Mouse (Mus musculus): ENCODE results near the gene Kctd18.

The Kctd18 gene

DNA sequence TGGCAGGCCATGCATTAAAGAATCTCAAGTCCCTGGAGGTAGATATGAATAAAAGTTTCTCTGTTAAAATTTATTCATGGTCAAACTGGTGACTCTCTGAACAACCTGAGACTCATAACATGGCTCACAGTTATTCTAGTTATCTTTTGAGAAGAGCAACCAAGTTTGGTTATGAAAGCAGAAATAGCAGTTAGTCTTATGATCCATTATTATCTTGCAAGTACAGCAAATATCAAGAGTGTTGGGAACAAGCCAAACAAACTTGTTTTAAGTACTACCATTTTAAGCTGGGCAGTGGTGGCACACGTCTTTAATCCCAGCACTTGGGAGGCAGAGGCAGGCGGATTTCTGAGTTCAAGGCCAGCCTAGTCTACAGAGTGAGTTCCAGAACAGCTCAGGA lies 27.5 kb downstream of the Kctd18 start:
- DNase-seq (ENCODE audit: low read depth) = no peak

- DNase-seq (ENCODE audit: low read depth) = no peak
These were observed 29.6 kb downstream of the Kctd18 start for GRCm38 (mm10) chr1:57989052-57989600.

DNA sequence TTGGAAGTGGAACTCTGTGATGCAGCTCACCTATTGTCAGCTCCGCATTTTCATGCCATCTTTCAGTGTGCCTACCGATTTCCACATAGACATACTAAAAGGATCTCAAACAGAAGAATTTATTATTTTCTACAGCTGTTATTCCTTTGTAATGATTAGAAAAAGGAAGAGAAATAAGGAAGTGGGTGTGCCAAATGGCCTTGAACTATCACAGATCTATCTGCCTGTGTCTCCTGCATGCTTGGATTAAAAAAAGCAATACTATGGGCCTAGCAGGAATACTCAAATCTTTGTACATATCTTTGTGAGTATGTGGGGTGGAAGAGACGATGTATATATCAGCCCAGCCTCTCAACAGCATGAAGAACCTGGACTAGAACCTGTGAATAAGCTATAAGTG lies 41.9 kb downstream of the Kctd18 start:
- DNase-seq (ENCODE audit: low read depth) = no peak

DNA sequence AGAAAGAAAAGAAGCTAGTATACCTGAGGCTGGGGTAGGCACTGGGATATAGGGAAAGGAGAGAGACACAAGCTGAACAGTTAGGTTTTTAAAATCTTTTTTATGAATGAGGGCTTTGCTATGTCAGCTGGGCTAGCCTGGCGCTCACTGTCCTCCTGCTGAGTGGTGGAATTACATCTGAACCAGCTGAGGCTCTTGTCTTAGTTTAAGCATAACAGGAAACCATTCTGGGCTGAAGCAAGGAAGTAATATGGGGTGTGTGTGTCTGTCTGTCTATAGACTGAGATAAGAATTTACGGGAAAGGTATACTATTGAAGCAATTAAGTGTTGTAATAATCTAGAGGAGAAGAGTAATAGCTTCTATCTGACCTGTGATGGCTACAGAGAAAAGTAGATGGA lies 47.2 kb downstream of the Kctd18 start:
- no peak for DNase-seq (ENCODE audit: low read depth)

DNA sequence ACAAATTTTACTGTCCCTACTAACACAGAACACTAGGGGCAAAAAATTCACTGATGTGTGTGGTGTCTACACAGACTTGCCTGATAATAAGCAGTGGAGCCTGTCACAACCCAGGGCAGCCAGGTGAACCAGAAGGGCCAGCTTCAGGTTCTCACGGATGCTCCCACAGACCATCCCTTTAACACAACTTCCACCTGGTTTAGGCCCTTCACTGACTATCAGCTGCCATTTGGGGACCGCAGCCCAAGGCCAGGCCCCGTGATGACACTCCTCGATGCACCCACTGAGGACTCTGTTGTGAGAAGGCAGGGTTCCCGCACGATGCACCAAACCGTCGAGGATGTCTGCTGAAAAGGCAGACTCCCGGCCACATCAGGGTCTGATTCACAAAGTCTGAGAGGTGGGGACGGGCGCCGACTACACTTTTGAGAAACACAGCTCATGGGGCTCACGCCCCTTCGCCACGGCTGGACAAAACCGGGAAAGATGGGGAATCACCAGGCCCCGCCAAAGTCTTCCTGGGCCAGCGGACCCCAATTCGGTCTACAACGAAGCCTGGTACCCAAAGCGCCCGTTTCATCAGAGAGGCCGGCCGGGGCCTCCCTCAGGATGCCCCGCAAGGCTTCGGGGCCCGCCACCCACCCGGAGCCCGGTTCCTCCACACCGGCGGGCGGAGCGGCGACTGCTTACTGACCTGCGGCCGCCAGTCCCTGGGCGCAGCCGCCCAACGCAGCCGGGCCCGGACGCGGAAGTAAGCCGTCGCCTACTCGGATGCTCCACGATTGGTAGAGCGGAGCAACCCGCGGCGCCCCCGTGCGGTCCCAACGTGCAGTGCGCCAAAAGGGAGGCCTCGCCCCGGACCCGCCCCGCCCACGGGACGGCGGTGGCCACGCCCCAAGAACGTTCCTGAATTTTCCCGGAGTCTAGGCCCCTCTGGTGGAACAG lies 49.2 kb downstream of the Kctd18 start:
- DNase-seq (ENCODE audit: low read depth) = peak; percentile 92

DNA sequence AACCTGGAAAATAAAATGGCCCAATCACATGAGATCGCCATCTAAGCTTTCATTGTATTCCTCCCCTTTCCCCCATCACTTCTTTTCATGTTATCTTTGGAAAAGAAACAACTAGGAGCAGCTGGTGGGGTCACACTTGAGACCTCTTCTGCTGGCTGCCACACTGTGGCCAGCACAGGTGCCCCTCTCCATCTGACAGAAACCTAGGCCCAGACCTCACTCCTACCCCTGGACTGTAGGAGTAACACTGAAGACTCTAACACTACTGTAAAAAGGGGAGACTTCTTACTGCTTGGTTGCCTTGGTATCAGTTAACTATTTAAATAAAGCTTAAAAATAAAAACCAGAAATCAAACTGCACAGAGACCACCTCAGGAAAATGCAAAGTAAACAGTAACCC lies 63.0 kb downstream of the Kctd18 start:
- no peak for DNase-seq (ENCODE audit: low read depth)

GRCm38 (mm10) chr1:57954376-57954765 lies 64.4 kb downstream of the Kctd18 start:
- DNase-seq (ENCODE audit: low read depth) = no peak

DNA sequence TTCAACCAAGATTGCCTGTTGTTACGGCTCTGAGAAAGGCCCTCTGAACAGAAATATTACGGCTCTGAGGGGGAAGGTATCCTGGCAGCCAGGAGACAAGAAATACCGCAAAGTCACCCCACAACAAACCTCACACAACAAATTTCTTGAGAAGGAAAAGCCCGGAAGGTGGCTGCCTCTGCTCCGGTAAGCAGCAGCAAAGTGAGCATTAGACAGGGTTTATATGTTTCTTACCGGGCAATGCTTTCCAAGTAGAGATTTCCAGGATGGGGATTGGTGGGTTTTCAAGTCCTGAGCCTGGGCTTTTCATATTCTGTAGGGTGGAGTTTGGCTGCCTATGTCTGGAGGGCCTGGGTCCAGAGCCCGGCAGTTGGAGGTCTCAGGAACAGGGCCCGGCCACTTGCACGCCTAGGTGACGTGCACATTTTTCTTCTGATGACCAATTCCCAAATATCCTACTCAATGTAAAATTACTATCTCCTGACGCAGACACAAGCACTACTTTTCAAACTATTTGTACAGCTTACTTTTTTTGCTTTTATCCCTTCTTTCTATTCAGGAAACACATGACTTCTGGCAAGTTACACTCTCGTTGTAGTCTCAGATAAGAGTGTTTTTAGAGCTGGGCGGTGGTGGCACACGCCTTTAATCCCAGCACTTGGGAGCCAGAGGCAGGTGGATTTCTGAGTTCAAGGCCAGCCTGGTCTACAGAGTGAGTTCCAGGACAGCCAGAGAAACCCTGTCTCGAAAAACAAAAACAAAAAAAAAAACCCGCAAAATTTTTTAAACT lies 65.0 kb downstream of the Kctd18 start:
- DNase-seq (ENCODE audit: low read depth) = no peak

DNA sequence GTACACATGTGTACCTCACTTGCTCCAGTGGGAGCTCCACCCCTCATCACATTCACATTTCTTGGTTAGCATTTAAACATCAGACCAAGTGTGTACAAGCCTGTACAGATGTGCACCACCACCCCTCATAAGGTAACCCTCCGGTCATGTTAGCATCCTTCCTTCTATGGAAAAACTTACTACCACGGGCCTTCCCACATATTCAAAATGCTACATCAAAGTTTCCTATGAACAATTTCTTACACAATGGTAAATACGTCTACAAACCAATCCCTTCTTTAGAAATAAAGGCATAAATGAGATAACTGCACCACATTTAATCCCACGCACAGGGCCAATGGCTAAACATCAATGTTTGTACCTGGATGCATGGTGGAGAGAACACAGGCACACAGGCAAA lies 66.2 kb downstream of the Kctd18 start:
- no peak for DNase-seq (ENCODE audit: low read depth)

GRCm38 (mm10) chr1:57949716-57950115 lies 69.0 kb downstream of the Kctd18 start:
- DNase-seq (ENCODE audit: low read depth) = no peak

DNA sequence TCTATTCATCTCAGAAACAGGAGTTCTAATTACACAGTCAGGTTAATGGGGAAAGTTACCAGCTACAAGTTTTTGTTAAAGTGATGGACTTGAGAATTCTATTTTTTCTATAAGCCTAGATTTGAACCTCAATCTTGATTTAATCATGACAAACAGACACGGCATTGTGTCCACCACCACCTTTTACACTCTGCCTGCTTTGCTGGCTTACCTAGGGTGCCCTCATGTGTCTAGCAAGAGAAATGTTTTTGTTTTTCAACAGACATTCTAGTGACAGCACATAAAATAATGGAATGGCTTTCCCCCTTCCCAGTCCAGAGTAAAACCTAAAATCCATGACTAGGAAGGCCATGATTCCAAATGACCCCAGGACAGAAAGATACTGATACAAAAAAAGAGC lies 69.6 kb downstream of the Kctd18 start:
- DNase-seq (ENCODE audit: low read depth) = no peak

DNA sequence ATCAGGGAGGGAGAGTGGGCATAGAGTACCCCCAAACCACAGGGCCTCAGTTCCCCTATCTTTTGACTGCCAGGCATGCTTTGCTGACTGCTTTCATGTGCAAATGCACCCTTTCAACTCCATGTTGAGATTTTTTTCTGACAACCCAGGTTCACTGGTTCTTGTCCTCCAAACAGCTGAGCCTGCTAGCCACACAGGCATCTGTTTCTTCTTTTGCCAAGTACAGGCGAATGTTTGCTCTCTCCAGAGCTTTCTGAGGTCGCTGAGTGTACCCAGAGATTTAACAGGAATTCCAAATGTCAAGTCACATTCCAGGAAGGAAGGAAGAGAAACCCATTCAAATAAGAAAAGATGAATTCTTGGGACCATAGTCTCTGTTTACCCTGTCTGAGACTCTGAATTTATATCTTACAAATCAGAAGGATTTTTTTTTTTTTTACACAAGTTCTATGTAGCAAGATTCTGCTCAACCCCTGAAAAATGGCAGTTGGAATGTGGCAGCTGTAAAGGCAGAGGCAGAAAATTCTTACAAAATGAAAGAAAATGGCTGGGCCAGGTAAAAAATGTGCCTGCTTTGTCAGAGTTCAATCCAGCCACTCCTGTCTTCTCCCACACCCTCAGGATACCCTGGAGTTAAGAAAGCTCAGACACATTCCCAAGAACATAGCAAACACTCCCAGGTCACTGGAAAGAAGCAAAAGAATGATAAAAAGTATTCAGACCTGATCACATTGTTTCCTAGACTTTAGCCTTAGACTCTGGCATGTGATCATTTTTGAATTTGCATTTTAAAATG lies 71.0 kb downstream of the Kctd18 start:
- no peak for DNase-seq (ENCODE audit: low read depth)

DNA sequence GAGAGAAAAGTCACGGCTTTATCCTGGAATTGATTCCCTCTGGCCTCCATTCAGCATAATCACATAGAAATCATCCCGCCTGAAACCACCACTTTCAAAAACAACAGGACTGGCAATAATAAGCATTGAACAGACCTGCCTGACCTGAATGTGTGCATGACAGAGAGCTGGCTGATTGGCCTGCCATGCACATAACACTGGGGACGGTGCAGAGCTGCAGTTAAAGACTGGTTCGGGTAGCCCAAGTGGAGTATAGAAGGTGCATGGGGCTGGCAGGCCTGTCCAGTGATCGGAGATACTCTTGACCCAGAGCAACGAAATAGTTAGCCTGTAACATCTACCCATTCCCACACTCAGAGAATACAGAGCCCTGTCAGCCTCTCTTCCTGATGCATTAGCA lies 76.5 kb downstream of the Kctd18 start:
- no peak for DNase-seq (ENCODE audit: low read depth)

DNA sequence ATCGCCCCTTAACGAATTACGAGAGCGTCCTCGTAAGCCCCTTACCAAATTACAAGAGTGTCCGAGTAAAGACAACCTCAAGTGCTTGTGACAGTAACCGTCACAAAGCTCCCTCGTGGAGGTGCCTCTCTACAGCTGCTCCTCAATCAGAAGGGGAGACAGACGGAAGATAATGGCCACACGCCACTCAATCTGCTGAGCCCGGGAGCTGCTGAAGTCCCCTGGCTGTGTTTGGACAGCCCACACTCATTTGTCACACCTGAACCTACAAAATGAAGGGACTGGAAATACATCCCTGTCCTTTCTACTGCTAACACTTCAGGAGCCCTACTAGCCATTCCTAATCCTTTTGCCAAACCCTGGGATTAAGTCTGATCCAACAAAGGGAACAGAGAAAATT lies 77.0 kb downstream of the Kctd18 start:
- DNase-seq (ENCODE audit: low read depth) = no peak

- DNase-seq (ENCODE audit: low read depth) = no peak
These were observed 77.7 kb downstream of the Kctd18 start for GRCm38 (mm10) chr1:57941095-57941494.

GRCm38 (mm10) chr1:57940691-57941090 lies 78.1 kb downstream of the Kctd18 start:
- DNase-seq (ENCODE audit: low read depth) = no peak

DNA sequence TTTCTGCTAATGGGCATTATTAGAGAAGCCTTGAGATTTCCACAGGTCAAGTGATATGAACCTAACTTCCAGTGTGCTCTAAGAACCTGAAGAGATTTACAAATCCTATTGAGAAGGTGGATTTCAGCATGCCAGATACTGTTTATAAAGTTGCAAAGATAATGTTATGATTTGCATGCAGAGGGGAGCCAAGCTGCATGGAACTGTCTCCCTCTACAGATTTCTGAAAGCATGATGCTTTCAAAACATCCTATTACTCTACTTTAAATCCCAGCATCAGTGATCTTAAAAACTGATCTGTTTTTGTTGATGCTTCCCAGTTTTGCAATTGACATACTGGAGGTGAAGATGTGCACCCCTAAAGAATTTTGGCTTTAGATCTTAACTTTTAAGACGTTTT lies 84.5 kb downstream of the Kctd18 start:
- no peak for DNase-seq (ENCODE audit: low read depth)

GRCm38 (mm10) chr1:57918567-57918966 lies 100.2 kb downstream of the Kctd18 start:
- DNase-seq (ENCODE audit: low read depth) = no peak

- DNase-seq (ENCODE audit: low read depth) = no peak
These were observed 101.4 kb downstream of the Kctd18 start for GRCm38 (mm10) chr1:57917342-57917741.

- DNase-seq (ENCODE audit: low read depth) = no peak
These were observed 107.2 kb downstream of the Kctd18 start for GRCm38 (mm10) chr1:57911561-57911960.

GRCm38 (mm10) chr1:57906312-57906711 lies 112.4 kb downstream of the Kctd18 start:
- DNase-seq (ENCODE audit: low read depth) = no peak

GRCm38 (mm10) chr1:57905912-57906311 lies 112.8 kb downstream of the Kctd18 start:
- DNase-seq (ENCODE audit: low read depth) = no peak
